Mouse (Mus musculus) T-helper 2 cell (primary cell): ENCODE results near the gene Olfr128.
"Not testable (repeated sequence)": the region's sequence is repeated elsewhere in the genome, so short reads cannot be mapped to it uniquely, and the experiment has no call there.

Experiments
- in situ Hi-C: fragments of 300-600 bp; cut with MboI, MseI; formaldehyde crosslinking; loops from one replicate; pipeline ENCODE4 v1.15.1; 2025; ENCODE audit warnings: high pct_unique_total_duplicates

Olfr128 gene

GRCm38 (mm10) chr17:37920248-37920647 lies at the start of gene Olfr128:
Olfr128 (plus strand) TSS chr17:37920548.
- in situ Hi-C loops, result no loop called here

- in situ Hi-C loops, result loop anchor here (5.0 kb wide), 1 partner anchor 43 kb away; no protein-coding TSS in a partner anchor
These were observed 46.5 kb upstream of the Olfr128 start for GRCm38 (mm10) chr17:37873830-37874229.

GRCm38 (mm10) chr17:37900137-37900536 lies 20.2 kb upstream of the Olfr128 start, which contains the start of gene Olfr127:
Olfr127 (plus strand) TSS chr17:37900437.
- in situ Hi-C loops, result no loop called here

- in situ Hi-C loops, result not testable (repeated sequence)
These were observed 13.5 kb upstream of the Olfr128 start for GRCm38 (mm10) chr17:37906821-37907220.

- in situ Hi-C loops, result no loop called here
These were observed 32.6 kb downstream of the Olfr128 start, which contains the start of gene Olfr761 for GRCm38 (mm10) chr17:37952979-37953378. Olfr761 (minus strand) TSS chr17:37953079.

GRCm38 (mm10) chr17:37973591-37973990 lies 53.2 kb downstream of the Olfr128 start:
- in situ Hi-C loops, result no loop called here
